Mouse (Mus musculus): ENCODE measurements at regions not wholly inside any gene's neighbourhood (a gene's known extent, or its start where the extent isn't known, plus 50 kb on each side); places are given as distances from the start of the nearest gene placed in this dataset.

DNA sequence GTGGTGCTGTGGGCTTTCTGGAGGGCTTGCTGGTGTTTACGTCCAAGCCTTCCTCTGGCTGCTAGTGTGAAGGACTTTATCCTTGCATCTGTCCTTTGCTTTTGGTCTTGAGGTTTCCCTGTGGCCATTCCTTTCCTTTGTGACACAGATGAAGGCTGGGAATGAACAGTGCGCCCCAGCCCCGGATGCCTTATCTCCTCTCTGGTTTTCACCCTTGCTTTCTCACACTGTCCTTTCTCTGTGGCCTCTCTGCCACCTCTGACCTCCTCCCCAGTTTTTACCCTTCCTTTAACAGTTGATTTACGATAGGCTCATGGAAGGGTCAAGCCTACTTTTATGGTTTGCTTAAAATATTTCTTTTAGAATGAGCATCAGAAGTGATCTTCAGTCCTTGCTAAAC, 53.2 kb downstream of the Gas1 start:
- Histone ChIP-seq H3K9ac (ENCODE audit: low read length) (no peak overlapping the region), H3K4me2 (replicated peaks; ENCODE audit: low read depth) (no peak overlapping the region), H3K27ac (replicated peaks) (no peak overlapping the region), H3K36me3 (ENCODE audit: control insufficient read depth, insufficient read depth, low read length) (no peaks in the 10 kb centered on the region), H3K4me3 (ENCODE audit: low read depth, low read length) (no peak overlapping the region), H3K4me1 (replicated peaks; ENCODE audit: control insufficient read depth, insufficient read depth) (no peaks in the 10 kb centered on the region), H3K9me3 (ENCODE audit: control insufficient read depth, low read length) (no peaks in the 10 kb centered on the region), H3K27me3 (ENCODE audit: control insufficient read depth, insufficient read depth, low read length) (no peaks in the 10 kb centered on the region)
- 51% methylated on average over 4 of the region's 4 CpGs for WGBS
- ATAC-seq (ENCODE audit: low FRiP score, low TSS enrichment): no peak
- DNase-seq (ENCODE audit: low spot score): no peak
- TF ChIP-seq EP300 (optimal IDR thresholded peaks at IDR 0.05): no peak
- TF ChIP-seq CTCF (IDR thresholded peaks at IDR 0.05; ENCODE audit: low read depth): no peak

- no peaks in the 10 kb centered on the region for H3K36me3 ChIP-seq (ENCODE audit: control insufficient read depth, insufficient read depth, low read length)
- WGBS: 56% methylated on average over 6 of the region's 6 CpGs
- no peak overlapping the region for H3K4me2 ChIP-seq (replicated peaks; ENCODE audit: low read depth)
- DNase-seq (ENCODE audit: low spot score) (no peak), ATAC-seq (ENCODE audit: low FRiP score, low TSS enrichment) (no peak)
- TF ChIP-seq CTCF (IDR thresholded peaks at IDR 0.05; ENCODE audit: low read depth) (no peak), EP300 (optimal IDR thresholded peaks at IDR 0.05) (no peak)
- H3K27ac ChIP-seq (replicated peaks): no peak overlapping the region
- H3K9ac ChIP-seq (ENCODE audit: low read length): no peak overlapping the region
- no peaks in the 10 kb centered on the region for H3K9me3 ChIP-seq (ENCODE audit: control insufficient read depth, low read length)
- H3K4me1 ChIP-seq (replicated peaks; ENCODE audit: control insufficient read depth, insufficient read depth): no peaks in the 10 kb centered on the region
- no peak overlapping the region for H3K4me3 ChIP-seq (ENCODE audit: low read depth, low read length)
- no peaks in the 10 kb centered on the region for H3K27me3 ChIP-seq (ENCODE audit: control insufficient read depth, insufficient read depth, low read length)
These were observed 54.0 kb downstream of the Gas1 start for GRCm38 (mm10) chr13:60123174-60123587.

- no peak for ATAC-seq (ENCODE audit: low FRiP score, low TSS enrichment)
- H3K4me2 ChIP-seq (replicated peaks; ENCODE audit: low read depth): no peak overlapping the region
- H3K27ac ChIP-seq (replicated peaks): no peak overlapping the region
- H3K9me3 ChIP-seq (ENCODE audit: control insufficient read depth, low read length): no peaks in the 10 kb centered on the region
- TF ChIP-seq EP300 (optimal IDR thresholded peaks at IDR 0.05) (no peak), CTCF (IDR thresholded peaks at IDR 0.05; ENCODE audit: low read depth) (no peak)
- no peak for DNase-seq (ENCODE audit: low spot score)
- H3K4me3 ChIP-seq (ENCODE audit: low read depth, low read length): no peak overlapping the region
- 68% methylated on average over 29 of the region's 29 CpGs for WGBS
- no peaks in the 10 kb centered on the region for H3K36me3 ChIP-seq (ENCODE audit: control insufficient read depth, insufficient read depth, low read length)
- no peaks in the 10 kb centered on the region for H3K27me3 ChIP-seq (ENCODE audit: control insufficient read depth, insufficient read depth, low read length)
- no peak overlapping the region for H3K9ac ChIP-seq (ENCODE audit: low read length)
- no peaks in the 10 kb centered on the region for H3K4me1 ChIP-seq (replicated peaks; ENCODE audit: control insufficient read depth, insufficient read depth)
These were observed 54.6 kb downstream of the Gas1 start for GRCm38 (mm10) chr13:60122341-60123173.

- Histone ChIP-seq H3K9me3 (ENCODE audit: control insufficient read depth, low read length) (no peaks in the 10 kb centered on the region), H3K9ac (ENCODE audit: low read length) (no peak overlapping the region), H3K4me2 (replicated peaks; ENCODE audit: low read depth) (no peak overlapping the region), H3K4me1 (replicated peaks; ENCODE audit: control insufficient read depth, insufficient read depth) (0 out of 2 replicates have a peak, but pooled peaks cover 3% of the 10 kb centered on the region), H3K4me3 (ENCODE audit: low read depth, low read length) (no peak overlapping the region), H3K27me3 (ENCODE audit: control insufficient read depth, insufficient read depth, low read length) (no peaks in the 10 kb centered on the region), H3K27ac (replicated peaks) (no peak overlapping the region), H3K36me3 (ENCODE audit: control insufficient read depth, insufficient read depth, low read length) (no peaks in the 10 kb centered on the region)
- DNase-seq (ENCODE audit: low spot score): no peak
- ATAC-seq (ENCODE audit: low FRiP score, low TSS enrichment): no peak
- TF ChIP-seq CTCF (IDR thresholded peaks at IDR 0.05; ENCODE audit: low read depth) (no peak), EP300 (optimal IDR thresholded peaks at IDR 0.05) (no peak)
- 93% methylated on average over 2 of the region's 2 CpGs for WGBS
These were observed 65.7 kb downstream of the Gas1 start for GRCm38 (mm10) chr13:60111465-60111864.

DNA sequence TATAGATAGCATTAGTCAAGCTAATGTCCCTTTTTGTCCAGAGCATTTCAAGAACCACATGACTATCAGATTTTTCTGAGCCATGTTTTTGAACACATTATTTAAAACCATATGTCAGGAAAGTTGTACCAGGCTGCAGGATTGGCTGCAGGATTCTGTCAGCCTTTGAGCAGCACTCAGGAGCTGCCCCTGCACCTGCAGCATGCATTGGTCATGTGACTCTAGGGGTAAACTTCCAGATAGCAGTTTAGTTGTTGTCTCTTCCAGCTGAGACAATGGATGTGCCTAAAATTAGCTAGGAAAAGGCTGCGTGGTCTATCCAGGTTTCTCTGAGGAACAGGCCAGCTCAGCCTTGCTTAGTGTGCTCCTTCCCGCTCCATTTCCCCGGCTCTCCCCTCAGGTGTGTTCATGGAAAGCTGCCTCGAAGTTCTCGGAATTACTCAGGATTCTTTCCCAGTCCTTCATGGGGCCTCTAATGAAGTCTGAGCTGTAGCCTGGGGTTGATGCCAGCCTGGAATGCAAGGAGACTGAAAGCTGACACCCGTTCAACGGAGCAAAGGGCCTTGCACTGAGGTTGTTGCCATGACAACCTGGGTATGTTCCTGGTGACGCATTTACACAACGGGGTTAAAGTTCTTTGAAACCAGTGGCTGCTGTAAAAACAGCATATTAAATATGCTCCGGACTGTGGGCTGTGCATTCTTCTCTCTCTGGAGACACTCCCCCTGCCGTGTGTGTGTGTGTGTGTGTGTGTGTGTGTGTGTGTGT, 66.9 kb downstream of the Gas1 start:
- 0 out of 2 replicates have a peak, but pooled peaks cover 3% of the 10 kb centered on the region for H3K4me1 ChIP-seq (replicated peaks; ENCODE audit: control insufficient read depth, insufficient read depth)
- ATAC-seq (ENCODE audit: low FRiP score, low TSS enrichment) (peak; percentile 92), DNase-seq (ENCODE audit: low spot score) (peak; percentile 69)
- no peak overlapping the region; the same call in 1 of the 2 replicates for H3K27ac ChIP-seq (replicated peaks)
- no peak overlapping the region for H3K4me2 ChIP-seq (replicated peaks; ENCODE audit: low read depth)
- WGBS: 3% methylated on average over 11 of the region's 11 CpGs
- no peaks in the 10 kb centered on the region for H3K27me3 ChIP-seq (ENCODE audit: control insufficient read depth, insufficient read depth, low read length)
- no peak overlapping the region for H3K4me3 ChIP-seq (ENCODE audit: low read depth, low read length)
- no peak for TF ChIP-seq EP300 (optimal IDR thresholded peaks at IDR 0.05)
- TF ChIP-seq CTCF (IDR thresholded peaks at IDR 0.05; ENCODE audit: low read depth): 0 out of 2 replicates have a peak, but pooled peaks have one; percentile 16
- no peak overlapping the region for H3K9ac ChIP-seq (ENCODE audit: low read length)
- H3K9me3 ChIP-seq (ENCODE audit: control insufficient read depth, low read length): no peaks in the 10 kb centered on the region
- no peaks in the 10 kb centered on the region for H3K36me3 ChIP-seq (ENCODE audit: control insufficient read depth, insufficient read depth, low read length)
